Mouse (Mus musculus): ENCODE data around the gene Rgl1. TPM values are rescaled to one million over a fixed set of nuclear protein-coding genes. Genes with fewer than 3 reads are reported as not detected.
"Not testable (repeated sequence)": the region's sequence is repeated elsewhere in the genome, so short reads cannot be mapped to it uniquely, and the experiment has no call there.

The Rgl1 gene
- total RNA-seq, 2 experiments from 2014 or later, result 51.7 to 51.8 TPM

GRCm38 (mm10) chr1:152678451-152678850, 87.7 kb downstream of the Rgl1 start:
- DNase-seq, result peak; percentile 39 to 51
- intact Hi-C loops (cut with DNase I), result loop anchor here (5.0 kb wide), 2 partner anchors 36 to 51 kb away; no protein-coding TSS in a partner anchor

GRCm38 (mm10) chr1:152677482-152678211, 88.5 kb downstream of the Rgl1 start:
- DNase-seq, result no peak
- intact Hi-C loops (cut with DNase I), result loop anchor here (2.0 to 5.0 kb wide), 3 partner anchors 35 to 155 kb away; no protein-coding TSS in a partner anchor

DNA sequence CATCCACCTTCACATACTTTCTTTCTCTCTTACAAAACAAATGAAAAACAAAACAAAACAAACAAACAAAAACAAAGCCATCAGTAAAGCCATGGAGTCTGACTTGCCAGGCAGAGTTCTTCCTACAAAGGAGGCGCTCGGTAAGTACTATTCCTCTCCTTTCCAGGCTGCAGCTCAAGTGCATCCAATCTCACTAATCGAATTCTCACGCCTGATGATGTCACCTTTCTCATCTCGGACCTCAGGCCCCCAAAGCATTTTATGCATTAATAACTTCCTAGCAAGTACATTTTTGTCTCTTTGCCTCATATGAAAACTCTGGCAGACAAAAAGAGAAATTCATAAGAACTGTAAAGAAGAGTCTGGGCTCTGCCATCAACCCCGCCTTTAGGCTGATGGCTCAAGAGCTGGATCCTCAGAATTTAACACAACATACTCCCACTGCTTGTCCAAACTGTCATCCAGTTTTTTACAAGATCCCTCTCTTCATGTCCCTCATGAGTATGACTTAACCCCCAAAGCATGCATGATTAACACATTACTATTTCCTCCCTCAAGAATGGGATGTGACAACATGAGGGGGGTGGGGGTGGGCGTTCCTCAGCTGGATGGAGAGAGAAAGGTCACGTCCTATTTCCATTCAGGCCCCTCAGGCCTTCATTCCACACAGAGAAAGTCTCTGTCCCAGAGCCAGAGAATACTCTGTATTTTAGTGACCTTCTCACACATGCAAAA, 96.5 kb downstream of the Rgl1 start:
- intact Hi-C loops (cut with DNase I), result no loop called here
- DNase-seq, result no peak

GRCm38 (mm10) chr1:152660436-152660835, 105.7 kb downstream of the Rgl1 start:
- DNase-seq, result no peak
- intact Hi-C loops (cut with DNase I), result no loop called here

DNA sequence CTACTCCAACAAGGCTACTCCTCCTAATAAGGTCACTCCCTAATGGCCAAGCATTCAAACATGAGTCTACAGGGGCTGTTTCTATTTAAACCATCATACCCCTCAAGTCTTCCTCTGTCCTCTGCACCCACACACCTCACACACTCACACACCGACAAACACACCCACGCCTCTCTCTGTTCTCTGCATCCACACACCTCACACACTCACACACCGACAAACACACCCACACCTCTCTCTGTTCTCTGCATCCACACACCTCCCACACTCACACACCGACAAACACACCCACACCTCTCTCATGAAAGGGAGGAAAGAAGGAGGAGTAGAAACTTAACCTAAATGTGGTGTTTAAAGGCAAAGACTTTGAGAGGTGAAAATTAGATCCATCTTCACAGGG, 106.2 kb downstream of the Rgl1 start:
- no peak for DNase-seq
- intact Hi-C loops (cut with DNase I), result no loop called here

GRCm38 (mm10) chr1:152656601-152657000, 109.5 kb downstream of the Rgl1 start:
- no peak for DNase-seq
- intact Hi-C loops (cut with DNase I), result no loop called here

DNA sequence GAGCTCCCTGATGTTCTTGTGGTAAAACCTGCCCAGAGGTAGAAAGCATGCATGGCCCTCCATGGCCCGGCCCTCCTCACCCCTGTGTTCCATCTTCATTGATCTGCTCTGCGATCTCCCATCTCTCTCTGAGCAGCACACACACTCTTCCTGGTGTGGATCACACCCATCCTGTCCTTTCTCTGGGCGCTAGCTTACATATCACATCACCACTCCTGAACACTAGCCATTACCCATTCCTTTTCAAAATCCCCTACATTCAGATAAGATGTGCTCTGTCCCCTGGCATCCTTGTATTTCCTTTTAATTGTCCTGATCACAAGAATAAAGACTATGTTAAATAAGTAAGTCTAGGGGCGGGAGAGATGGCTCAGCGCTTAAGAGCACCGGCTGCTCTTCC, 111.3 kb downstream of the Rgl1 start:
- intact Hi-C loops (cut with DNase I), result no loop called here
- DNase-seq, result no peak

DNA sequence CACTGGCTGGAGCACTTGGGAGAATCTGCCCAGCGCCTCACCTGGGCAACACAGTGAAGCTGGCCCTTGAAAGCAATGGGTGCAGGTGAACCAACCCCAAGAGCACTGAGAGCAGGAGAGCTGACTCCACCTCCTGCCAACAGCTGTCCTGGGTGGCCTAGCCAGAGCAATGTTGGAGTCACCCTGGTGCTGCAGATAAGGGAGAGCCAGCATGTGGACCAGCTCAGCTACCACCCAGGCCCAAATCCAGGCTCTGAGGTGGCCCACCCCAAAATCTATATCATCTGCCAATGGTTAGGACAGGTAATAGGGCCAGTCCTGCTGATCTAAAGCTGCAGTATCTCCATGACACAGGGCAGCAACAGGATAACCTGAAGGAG, 114.7 kb downstream of the Rgl1 start:
- no peak for DNase-seq
- intact Hi-C loops (cut with DNase I), result no loop called here

DNA sequence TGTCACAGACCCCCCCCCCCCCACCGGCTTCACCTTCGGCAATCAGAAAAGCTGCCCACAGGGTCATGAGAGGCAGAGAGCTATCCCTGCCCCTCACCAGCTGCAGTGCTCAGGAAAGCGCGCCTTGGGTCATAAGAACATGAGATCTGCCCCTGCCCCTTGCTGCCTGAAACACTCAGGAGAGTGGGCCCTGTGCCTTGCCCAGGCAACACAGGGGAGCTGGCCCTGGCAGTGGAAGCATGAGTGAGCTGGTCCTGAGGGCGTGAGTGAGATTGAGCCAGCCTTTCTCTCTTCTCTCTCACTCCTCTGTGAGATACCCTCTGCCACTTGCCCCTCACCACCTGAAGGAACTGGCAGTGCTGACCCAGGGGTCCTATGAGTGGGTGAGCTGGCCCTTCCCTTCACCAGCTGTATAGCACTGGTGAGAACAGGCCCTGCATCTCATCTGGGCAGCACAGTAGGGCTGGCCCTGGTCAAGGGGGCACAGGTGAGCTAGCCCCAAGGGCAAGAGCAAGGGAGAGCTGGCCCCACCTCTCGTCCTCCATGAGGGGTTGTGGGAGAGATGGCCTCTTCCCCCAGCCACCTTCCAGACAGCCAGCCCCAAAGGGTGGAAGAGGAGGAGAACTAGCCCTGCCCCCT, 115.2 kb downstream of the Rgl1 start:
- intact Hi-C loops (cut with DNase I), result no loop called here
- DNase-seq, result no peak

DNA sequence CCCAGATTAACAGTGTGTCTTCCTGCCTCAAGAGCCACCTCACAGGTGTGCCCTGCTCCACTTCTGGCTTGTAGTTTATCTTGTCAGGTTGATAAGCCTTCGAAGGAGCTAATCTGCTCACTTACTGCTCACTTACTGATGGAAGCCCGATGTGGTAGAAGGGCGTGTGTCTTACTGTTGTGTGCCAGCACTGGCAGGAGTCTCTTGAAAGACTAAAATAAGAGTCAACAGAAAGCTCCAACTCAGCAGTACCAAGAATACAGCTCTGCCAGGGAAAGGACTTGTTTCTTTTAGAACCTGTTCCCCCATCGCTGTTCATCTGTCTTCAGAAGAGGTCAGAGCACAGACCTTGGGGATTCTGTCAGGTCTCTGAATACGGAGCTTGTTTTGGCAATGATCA, 118.1 kb downstream of the Rgl1 start:
- intact Hi-C loops (cut with DNase I), result no loop called here
- no peak for DNase-seq

DNA sequence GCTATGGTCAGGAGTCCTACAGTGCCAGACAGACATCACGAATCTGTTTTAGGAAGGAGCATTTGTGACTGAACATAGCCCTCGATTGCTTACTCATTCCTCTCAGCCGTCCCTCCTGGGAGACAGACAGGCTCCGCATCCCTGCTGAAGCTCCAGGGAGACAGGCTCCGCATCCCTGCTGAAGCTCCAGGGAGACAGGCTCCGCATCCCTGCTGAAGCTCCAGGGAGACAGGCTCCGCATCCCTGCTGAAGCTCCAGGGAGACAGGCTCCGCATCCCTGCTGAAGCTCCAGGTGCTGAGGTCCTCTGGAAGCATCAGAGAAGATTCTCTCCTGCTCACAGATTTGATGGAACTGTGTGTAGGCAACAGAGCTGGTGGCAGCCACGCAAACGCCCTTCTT, 123.9 kb downstream of the Rgl1 start:
- intact Hi-C loops (cut with DNase I), result loop anchor here (5.0 kb wide), 1 partner anchor 35 kb away; no protein-coding TSS in a partner anchor
- DNase-seq, result not testable (repeated sequence)

- intact Hi-C loops (cut with DNase I), result loop anchor here (5.0 kb wide), 1 partner anchor 37 kb away; no protein-coding TSS in a partner anchor
- peak; percentile 81 to 88 for DNase-seq
These were observed 125.8 kb downstream of the Rgl1 start for GRCm38 (mm10) chr1:152640195-152640981.

GRCm38 (mm10) chr1:152639344-152639743, 126.8 kb downstream of the Rgl1 start:
- DNase-seq, result no peak
- intact Hi-C loops (cut with DNase I), result no loop called here

- intact Hi-C loops (cut with DNase I), result no loop called here
- DNase-seq, result no peak
These were observed 131.5 kb downstream of the Rgl1 start for GRCm38 (mm10) chr1:152634638-152635037.

GRCm38 (mm10) chr1:152629780-152630179, 136.4 kb downstream of the Rgl1 start:
- intact Hi-C loops (cut with DNase I), result loop anchor here (5.0 kb wide), 1 partner anchor 48 kb away; no protein-coding TSS in a partner anchor
- no peak for DNase-seq

- DNase-seq, result no peak
- intact Hi-C loops (cut with DNase I), result loop anchor here (2.0 to 5.0 kb wide), 3 partner anchors 52 to 121 kb away; no protein-coding TSS in a partner anchor
These were observed 140.5 kb downstream of the Rgl1 start for GRCm38 (mm10) chr1:152625651-152626050.

DNA sequence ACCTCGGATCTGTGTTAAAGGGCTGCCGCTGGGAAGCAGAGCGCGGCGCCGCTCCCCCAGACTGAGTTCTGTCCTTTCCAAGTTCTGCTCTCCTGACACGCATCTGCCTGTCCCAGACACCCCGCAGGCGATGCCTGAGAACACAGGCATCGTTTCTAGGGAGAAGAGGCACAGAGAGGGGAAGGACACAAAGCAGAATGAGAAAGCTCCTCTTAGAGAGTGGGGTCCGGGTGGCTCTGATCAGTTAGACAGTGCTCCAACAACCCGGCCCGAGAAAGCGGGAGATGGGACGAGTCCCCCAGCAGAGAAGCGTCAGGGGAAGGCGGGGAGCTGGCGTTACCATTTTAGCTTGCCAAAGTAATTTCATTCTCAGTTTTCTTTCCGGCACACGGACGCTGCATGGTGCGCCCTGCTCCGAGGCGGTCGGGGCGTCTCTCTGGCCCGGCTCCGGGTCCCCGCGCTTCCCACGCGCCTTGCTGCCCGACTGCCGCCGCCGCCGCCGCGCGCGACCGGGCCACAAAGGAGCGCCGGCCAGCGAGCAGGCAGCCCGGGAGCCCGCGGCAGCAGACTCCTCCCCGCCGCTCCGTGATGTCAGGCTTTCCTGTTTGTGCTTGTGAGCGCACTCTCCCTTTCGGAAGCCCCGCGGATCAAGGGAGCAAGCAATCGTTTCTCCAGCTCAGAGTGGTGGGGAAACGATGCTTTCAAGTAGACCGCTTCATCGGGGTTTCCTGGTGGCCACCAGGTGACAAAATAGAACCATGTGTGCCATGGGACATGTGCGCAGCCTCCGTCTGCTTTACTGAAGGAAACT, 141.3 kb downstream of the Rgl1 start:
- intact Hi-C loops (cut with DNase I), result loop anchor here (2.0 to 5.0 kb wide), 3 partner anchors 52 to 122 kb away; no protein-coding TSS in a partner anchor
- DNase-seq, result peak; percentile 86 to 88

DNA sequence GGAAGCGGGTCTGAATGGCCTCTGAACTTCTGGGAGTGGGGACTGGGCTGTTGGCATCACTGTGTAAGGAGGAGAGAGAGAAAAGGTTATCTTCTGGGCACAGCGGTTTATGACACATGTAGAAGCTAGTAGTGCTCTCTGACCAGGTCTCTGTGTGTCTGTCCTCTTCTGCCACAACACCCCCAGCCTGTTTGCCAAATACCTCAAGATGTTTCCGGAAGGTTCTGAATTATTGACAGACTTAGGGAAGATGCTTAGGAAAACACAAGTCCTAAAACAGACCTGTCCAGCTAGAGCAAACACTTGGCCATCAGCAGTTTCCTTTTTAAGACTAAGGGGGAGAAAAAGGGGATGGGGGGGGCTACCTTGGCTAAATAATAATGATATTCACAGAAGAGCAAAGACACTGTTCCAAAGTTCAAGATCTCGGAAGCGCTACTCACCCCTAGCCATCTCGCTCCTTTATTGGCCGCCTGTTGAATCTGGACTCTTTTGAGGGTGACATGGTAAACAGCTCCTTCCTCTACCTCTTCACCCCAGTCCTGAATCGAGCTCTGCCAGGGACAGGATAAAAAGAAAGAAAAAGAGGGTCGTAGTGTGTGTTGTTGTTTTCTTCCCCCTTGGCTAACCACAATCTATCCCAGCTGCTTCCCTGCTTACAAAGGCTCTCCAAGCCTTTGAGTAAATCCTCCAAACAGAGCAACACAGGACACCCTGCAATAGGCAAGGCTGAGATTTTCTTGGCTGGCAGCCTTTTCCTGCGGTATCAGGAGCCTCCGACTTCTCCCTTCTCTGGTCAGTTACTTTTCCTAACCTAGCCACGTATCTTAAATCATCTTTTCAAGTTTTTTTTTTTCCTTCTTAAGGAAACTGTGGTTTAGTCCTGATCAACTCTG, 142.5 kb downstream of the Rgl1 start:
- DNase-seq, result peak; percentile 60 to 71
- intact Hi-C loops (cut with DNase I), result loop anchor here (2.0 kb wide), 3 partner anchors 67 to 123 kb away; no protein-coding TSS in a partner anchor
